Mouse (Mus musculus) ES-Bruce4 (cell line): ENCODE data around the gene Mid2.

Experiments
- CTCF ChIP-seq: IDR thresholded peaks from one replicate; pipeline ENCODE4 v1.8.1; 2011; ENCODE audit warnings: low read depth, low read length
- POLR2A ChIP-seq: IDR thresholded peaks from one replicate; pipeline ENCODE4 v1.8.1; 2011; ENCODE audit warnings: low read length; ENCODE audit not compliant: insufficient read depth

- TF ChIP-seq POLR2A (no peak), CTCF (no peak)
These were observed 11.0 kb downstream of the Mid2 start for GRCm38 (mm10) chrX:140675444-140675843.
